Mouse (Mus musculus) forebrain, postnatal 0 days (tissue): Measurements from ENCODE around the gene N4bp1. TPM values are rescaled to one million over a fixed set of nuclear protein-coding genes. Genes with fewer than 3 reads are reported as not detected.

ENCODE experiments used
- ATAC-seq: fragments of 200-750 bp; cut with Nextera tagmentation; 2 replicates; pipeline ENCODE4 v1.8.0; 2017; ENCODE audit warnings: mild to moderate bottlenecking, moderate library complexity
- DNase-seq: peaks from one replicate; pipeline ENCODE4 v3.0.0-alpha.2; 2015
- H3K27ac ChIP-seq: fragments of 300-500 bp; sonication (generic); 2 replicates; pipeline ENCODE4 v1.5.1; 2014; ENCODE audit warnings: low read depth, mild to moderate bottlenecking, antibody characterized with exemption, low read length, moderate library complexity, mixed read lengths
- H3K27me3 ChIP-seq: fragments of 300-500 bp; sonication (generic); 2 replicates; pipeline ENCODE4 v1.6.1; 2014; ENCODE audit warnings: mild to moderate bottlenecking, low read length, mixed read lengths; ENCODE audit not compliant: insufficient read depth
- H3K36me3 ChIP-seq: fragments of 300-500 bp; sonication (generic); 2 replicates; pipeline ENCODE4 v1.6.1; 2014; ENCODE audit warnings: mild to moderate bottlenecking, moderate library complexity; ENCODE audit not compliant: insufficient read depth
- H3K4me1 ChIP-seq: fragments of 300-500 bp; sonication (generic); 2 replicates; pipeline ENCODE4 v1.6.1; 2014; ENCODE audit warnings: antibody characterized with exemption; ENCODE audit not compliant: insufficient read depth
- H3K4me2 ChIP-seq: fragments of 300-500 bp; sonication (generic); 2 replicates; pipeline ENCODE4 v1.6.1; 2014; ENCODE audit warnings: low read depth, mild to moderate bottlenecking, moderate library complexity
- H3K4me3 ChIP-seq: fragments of 300-500 bp; sonication (generic); 2 replicates; pipeline ENCODE4 v1.5.1; 2014; ENCODE audit warnings: low read depth, low read length, mixed read lengths
- H3K9ac ChIP-seq: fragments of 300-500 bp; sonication (generic); 2 replicates; pipeline ENCODE4 v1.6.1; 2014; ENCODE audit warnings: mild to moderate bottlenecking
- H3K9me3 ChIP-seq: fragments of 300-500 bp; sonication (generic); 2 replicates; pipeline ENCODE4 v1.6.1; 2016; ENCODE audit warnings: low read length
- CTCF ChIP-seq: sonication (generic); IDR thresholded peaks from 2 replicates; pipeline ENCODE4 v1.5.1; 2016; ENCODE audit warnings: antibody characterized with exemption, control low read depth, low read depth
- WGBS: fragments of 180-500 bp; shearing (Covaris S2); extraction: QIAGEN DNeasy Blood & Tissue Kit; methylation state at CpG from one replicate; pipeline ENCODE4 v1.1.7; 2014; 5-methylcytosine and 5-hydroxymethylcytosine counted together
- polyA plus RNA-seq: library from polyadenylated mRNA; unstranded; fragments of >200 nt; fragmentation: Nextera tagmentation; extraction: Ambion mirVana; gene quantifications from 2 replicates; pipeline ENCODE4 v1.2.1, GENCODE M21; 2015
- total RNA-seq: library from RNA; depleted of rRNA; stranded (reverse); fragments of >200 nt; gene quantifications from 2 replicates; pipeline ENCODE4 v1.2.3, GENCODE M21; 2014

The N4bp1 gene
- total and polyA plus RNA-seq, 2 experiments from 2014 or later: 4.5 to 19.4 TPM

DNA sequence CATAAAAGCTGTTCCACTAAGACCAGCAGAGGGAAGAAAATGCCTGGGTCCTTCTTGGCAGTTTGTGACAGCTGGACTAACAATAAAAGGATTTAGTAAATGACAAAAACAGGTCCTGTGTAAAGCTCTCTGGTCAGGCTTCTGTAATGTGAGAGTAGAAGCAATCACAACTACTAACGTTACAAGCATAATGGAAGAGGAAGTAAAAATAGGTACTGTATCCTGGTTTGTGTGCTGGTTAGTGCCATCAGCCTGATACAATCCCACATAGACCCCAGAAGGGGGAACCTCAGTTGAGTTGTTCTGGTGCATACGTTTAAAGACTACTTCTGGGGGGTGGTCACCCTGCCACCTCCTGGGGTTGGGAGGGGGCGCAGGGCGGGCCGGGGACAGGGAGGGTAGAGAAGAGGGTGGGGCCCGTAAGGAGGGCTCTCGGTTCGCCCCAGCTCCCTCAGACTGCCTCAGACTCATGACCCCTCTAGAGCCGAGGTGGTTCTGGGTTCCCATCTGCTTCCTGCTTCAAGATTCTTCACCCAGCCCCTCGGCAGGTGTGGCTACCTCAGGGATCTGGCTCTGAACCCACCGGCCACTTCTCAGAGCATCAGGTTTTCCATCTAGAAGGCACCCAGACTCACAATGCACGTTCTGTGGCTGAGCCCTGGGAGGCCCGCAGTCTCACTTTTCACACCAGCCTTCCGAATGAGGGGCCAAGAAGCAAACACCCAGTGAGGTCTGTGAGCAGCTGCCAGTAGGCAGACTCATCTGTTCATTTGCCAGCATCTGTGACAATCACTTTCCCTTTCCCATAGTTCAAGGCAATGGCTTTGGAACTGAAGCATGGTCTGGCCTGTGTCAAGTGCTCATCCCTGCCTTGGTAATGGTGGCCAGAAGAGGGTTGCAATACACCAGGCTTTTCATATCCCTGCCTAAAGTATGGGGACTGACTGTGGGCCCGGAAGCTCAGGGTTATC is 75.8 kb downstream of the N4bp1 start:
- Histone ChIP-seq H3K4me1 (no peaks in the 10 kb centered on the region), H3K27ac (no peak overlapping the region), H3K9ac (no peak overlapping the region), H3K27me3 (no peaks in the 10 kb centered on the region), H3K36me3 (no peaks in the 10 kb centered on the region), H3K9me3 (no peaks in the 10 kb centered on the region), H3K4me2 (no peak overlapping the region), H3K4me3 (no peak overlapping the region)
- no peak for TF ChIP-seq CTCF
- WGBS: 80% methylated on average over 15 of the region's 15 CpGs
- ATAC-seq: no peak
- no peak for DNase-seq

GRCm38 (mm10) chr8:86808239-86808638 is 76.8 kb downstream of the N4bp1 start:
- Histone ChIP-seq H3K4me1 (no peaks in the 10 kb centered on the region), H3K4me2 (no peak overlapping the region), H3K27me3 (no peaks in the 10 kb centered on the region), H3K36me3 (no peaks in the 10 kb centered on the region), H3K9ac (no peak overlapping the region), H3K27ac (no peak overlapping the region), H3K4me3 (no peak overlapping the region), H3K9me3 (no peaks in the 10 kb centered on the region)
- ATAC-seq: no peak
- TF ChIP-seq CTCF: no peak
- 70% methylated on average over 5 of the region's 5 CpGs for WGBS
- no peak for DNase-seq

DNA sequence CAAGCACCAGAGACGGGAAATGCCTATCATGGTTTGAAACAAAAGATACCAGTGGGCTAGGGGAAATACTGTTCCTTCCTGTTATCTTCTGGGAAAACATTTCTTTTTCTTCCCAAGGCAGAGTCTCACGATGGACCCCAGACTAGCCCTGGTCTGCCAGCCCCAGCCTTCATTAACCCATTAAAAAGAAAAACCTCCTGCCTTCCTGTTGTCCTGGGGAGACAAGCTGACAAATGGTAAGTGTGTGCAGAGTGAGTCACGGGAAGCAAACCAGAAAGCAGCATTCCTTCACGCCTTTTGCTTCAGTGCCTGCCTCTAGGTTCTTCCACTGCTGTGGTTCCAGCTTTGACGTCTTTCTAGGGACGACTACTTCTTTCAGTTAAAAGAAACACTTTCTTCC is 83.1 kb downstream of the N4bp1 start:
- Histone ChIP-seq H3K4me3 (no peak overlapping the region), H3K27me3 (no peaks in the 10 kb centered on the region), H3K36me3 (no peaks in the 10 kb centered on the region), H3K9me3 (no peaks in the 10 kb centered on the region), H3K4me2 (no peak overlapping the region), H3K4me1 (no peaks in the 10 kb centered on the region), H3K9ac (no peak overlapping the region), H3K27ac (no peak overlapping the region)
- ATAC-seq: no peak
- 61% methylated on average over 6 of the region's 6 CpGs for WGBS
- no peak for DNase-seq
- no peak for TF ChIP-seq CTCF

DNA sequence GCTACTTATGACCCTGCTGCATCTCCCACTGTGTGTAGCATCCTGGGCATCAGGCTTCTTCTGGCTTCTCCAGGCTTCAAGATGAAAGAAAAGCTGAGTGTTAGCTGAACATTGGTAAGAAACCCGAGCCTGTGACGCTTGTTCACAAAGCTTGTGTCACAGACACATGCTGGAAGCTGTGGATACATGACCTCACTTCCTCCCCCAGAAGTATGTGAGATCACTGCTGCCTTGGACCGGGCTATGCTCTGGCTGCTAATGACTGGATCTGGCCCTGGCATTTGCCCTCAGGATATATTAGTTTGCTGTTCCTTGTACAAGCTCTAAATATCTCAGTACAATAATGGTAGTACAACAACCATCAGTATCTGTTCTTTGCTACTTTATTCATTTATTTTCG is 84.1 kb downstream of the N4bp1 start:
- Histone ChIP-seq H3K4me1 (no peaks in the 10 kb centered on the region), H3K9ac (no peak overlapping the region), H3K27me3 (no peaks in the 10 kb centered on the region), H3K27ac (no peak overlapping the region), H3K9me3 (no peaks in the 10 kb centered on the region), H3K36me3 (no peaks in the 10 kb centered on the region), H3K4me2 (no peak overlapping the region), H3K4me3 (no peak overlapping the region)
- DNase-seq (no peak), ATAC-seq (no peak)
- 57% methylated on average over 4 of the region's 4 CpGs for WGBS
- no peak for TF ChIP-seq CTCF

DNA sequence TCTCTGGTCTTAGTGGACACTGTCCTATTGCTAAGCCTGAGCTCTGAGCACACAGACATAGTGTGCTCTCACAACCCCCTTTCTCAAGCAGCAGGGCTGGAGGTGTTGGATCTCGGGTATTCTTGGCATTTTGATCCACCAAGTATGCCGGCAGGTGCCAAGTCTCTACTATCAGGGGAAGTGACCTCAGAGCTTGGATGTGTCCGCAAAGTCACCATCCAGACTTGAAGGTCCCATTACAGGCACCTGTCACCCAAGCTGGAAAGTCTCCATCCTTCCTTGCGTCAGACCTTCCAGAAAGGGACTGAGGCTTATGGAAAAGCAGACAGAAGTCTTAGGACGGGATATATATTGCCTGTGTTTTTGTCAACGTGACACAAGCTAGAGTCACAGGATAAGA is 86.9 kb downstream of the N4bp1 start:
- Histone ChIP-seq H3K27ac (no peak overlapping the region), H3K4me1 (no peaks in the 10 kb centered on the region), H3K36me3 (no peaks in the 10 kb centered on the region), H3K9me3 (no peaks in the 10 kb centered on the region), H3K9ac (no peak overlapping the region), H3K4me3 (no peak overlapping the region), H3K27me3 (no peaks in the 10 kb centered on the region), H3K4me2 (no peak overlapping the region)
- ATAC-seq: no peak
- 96% methylated on average over 6 of the region's 6 CpGs for WGBS
- DNase-seq: no peak
- no peak for TF ChIP-seq CTCF

GRCm38 (mm10) chr8:86797705-86798104 is 87.4 kb downstream of the N4bp1 start:
- DNase-seq: no peak
- no peak for TF ChIP-seq CTCF

DNA sequence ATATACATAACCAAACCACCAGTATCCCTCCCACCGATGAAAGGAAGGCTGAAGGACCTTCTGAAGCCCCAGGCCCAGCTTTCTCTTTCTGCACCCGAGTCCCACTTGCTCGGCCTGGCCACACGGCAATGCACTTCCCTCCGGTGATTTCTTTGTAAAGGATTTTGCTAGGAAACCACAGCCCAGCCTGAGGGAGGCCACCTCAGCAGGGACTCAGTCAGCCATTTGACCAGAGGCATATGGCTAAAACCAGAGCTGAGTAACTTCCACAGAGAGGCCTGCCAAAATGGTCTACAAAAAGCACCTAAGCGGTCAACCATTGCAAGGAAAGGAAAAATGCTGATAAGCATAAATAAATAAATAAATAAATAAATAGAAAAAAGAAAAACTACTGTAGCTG is 90.3 kb downstream of the N4bp1 start:
- Histone ChIP-seq H3K9me3 (no peaks in the 10 kb centered on the region), H3K36me3 (no peaks in the 10 kb centered on the region), H3K4me1 (no peaks in the 10 kb centered on the region), H3K9ac (no peak overlapping the region), H3K4me3 (no peak overlapping the region), H3K27me3 (no peaks in the 10 kb centered on the region), H3K27ac (no peak overlapping the region), H3K4me2 (no peak overlapping the region)
- TF ChIP-seq CTCF: no peak
- ATAC-seq (no peak), DNase-seq (no peak)
- WGBS: 46% methylated on average over 6 of the region's 6 CpGs

More at GRCm38 (mm10) chr8:86797705-86798104, 87.4 kb downstream of the N4bp1 start:
- H3K4me3 ChIP-seq: no peak overlapping the region
- H3K9me3 ChIP-seq: no peaks in the 10 kb centered on the region
- H3K36me3 ChIP-seq: no peaks in the 10 kb centered on the region
- H3K27me3 ChIP-seq: no peaks in the 10 kb centered on the region
- no peaks in the 10 kb centered on the region for H3K4me1 ChIP-seq
- WGBS: 77% methylated on average over 2 of the region's 2 CpGs
- H3K4me2 ChIP-seq: no peak overlapping the region
- no peak for ATAC-seq
- no peak overlapping the region for H3K27ac ChIP-seq
- H3K9ac ChIP-seq: no peak overlapping the region
